ENCODE assay signal across 8 mouse cellular contexts in the genomic region with DNA sequence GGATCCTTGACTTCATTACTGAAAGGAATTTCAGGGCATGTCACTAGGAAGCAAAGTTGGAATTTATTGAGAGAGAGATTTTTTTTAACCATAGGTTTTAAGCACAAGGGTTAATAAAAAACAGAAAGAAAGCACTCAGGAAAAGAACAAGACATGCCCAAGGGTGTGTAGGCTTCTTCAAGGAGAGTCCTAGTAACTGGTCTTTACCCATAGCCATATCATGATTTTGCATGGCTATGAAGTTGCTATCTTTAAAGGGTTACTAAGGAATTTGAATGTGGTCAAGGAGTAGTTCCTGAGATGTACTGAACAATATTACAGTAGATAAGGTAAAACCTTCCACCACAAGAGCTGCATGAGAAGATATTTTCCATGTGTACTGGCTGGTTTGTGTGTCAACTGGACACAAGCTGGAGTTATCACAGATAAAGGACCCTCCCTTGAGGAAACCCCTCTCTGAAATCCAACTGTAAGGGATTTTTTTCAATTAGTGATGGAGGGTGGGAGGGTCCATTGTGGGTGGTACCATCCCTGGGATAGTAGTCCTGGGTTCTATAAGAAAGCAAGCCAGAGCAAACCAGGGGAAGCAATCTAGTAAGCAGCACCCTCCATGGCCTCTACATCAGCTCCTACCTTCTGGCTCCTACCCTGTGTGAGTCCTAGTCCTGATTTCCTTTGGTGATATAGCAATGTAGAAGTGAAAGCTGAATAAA.
DNase-seq lines count a peak whose midpoint lies in the region; ATAC-seq and TF ChIP-seq lines count a peak whose summit lies in the region.

No protein-coding gene starts in this region.

- 0 out of 2 replicates have a peak overlapping the region, but pooled peaks have one; percentile 7 for H3K4me3 ChIP-seq in E14TG2a.4 (replicated peaks; ENCODE audit: low read length)
- H3K4me3 ChIP-seq in forebrain, embryonic 16.5 days (replicated peaks; ENCODE audit: low read length), result no peak overlapping the region
- H3K4me3 ChIP-seq in liver, embryonic 12.5 days, result no peak overlapping the region

- intact Hi-C loops in heart, postnatal 14 days (cut with DNase I), result no loop called here

- no peak overlapping the region for H3K27ac ChIP-seq in forebrain, embryonic 16.5 days (ENCODE audit: low read length)
- H3K27ac ChIP-seq in liver, embryonic 12.5 days, result no peak overlapping the region

- H3K27me3 ChIP-seq in E14TG2a.4 (ENCODE audit: insufficient read depth, low read length), result no peaks in the 10 kb centered on the region
- no peaks in the 10 kb centered on the region for H3K27me3 ChIP-seq in forebrain, embryonic 16.5 days (replicated peaks; ENCODE audit: control insufficient read depth, insufficient read depth, low read length)
- no peaks in the 10 kb centered on the region for H3K27me3 ChIP-seq in liver, embryonic 12.5 days (replicated peaks)

- no peak for ATAC-seq in forebrain, embryonic 16.5 days
- ATAC-seq in liver, embryonic 12.5 days, result no peak

- no peaks in the 10 kb centered on the region for H3K36me3 ChIP-seq in E14TG2a.4 (ENCODE audit: insufficient read depth, low read length)
- H3K36me3 ChIP-seq in forebrain, embryonic 16.5 days (ENCODE audit: control insufficient read depth, insufficient read depth), result no peaks in the 10 kb centered on the region
- no peaks in the 10 kb centered on the region for H3K36me3 ChIP-seq in liver, embryonic 12.5 days

- DNase-seq in heart, adult 11 months, result peak; percentile 19
- no peak for DNase-seq in heart, postnatal 14 days
- DNase-seq in urinary bladder, adult 2 months (ENCODE audit: low spot score), result no peak
- no peak for DNase-seq in thymus, adult 18-20 months
- DNase-seq in spleen, adult 12 weeks (ENCODE audit: low spot score), result no peak

- no peak for TF ChIP-seq CTCF in E14TG2a.4 (conservative IDR thresholded peaks at IDR 0.05; ENCODE audit: low read length)

- H3K9me3 ChIP-seq in E14TG2a.4 (ENCODE audit: low read length), result peaks cover 9% of the 10 kb centered on the region
- H3K9me3 ChIP-seq in forebrain, embryonic 16.5 days (ENCODE audit: control insufficient read depth, low read length), result no peaks in the 10 kb centered on the region
- H3K9me3 ChIP-seq in liver, embryonic 12.5 days (replicated peaks), result no peaks in the 10 kb centered on the region

- H3K4me1 ChIP-seq in E14TG2a.4 (replicated peaks; ENCODE audit: low read depth, low read length), result peaks cover 34% of the 10 kb centered on the region
- H3K4me1 ChIP-seq in forebrain, embryonic 16.5 days (replicated peaks; ENCODE audit: control insufficient read depth, insufficient read depth, low read length), result peaks cover 3% of the 10 kb centered on the region
- H3K4me1 ChIP-seq in liver, embryonic 12.5 days, result no peaks in the 10 kb centered on the region

- H3K9ac ChIP-seq in forebrain, embryonic 16.5 days (replicated peaks; ENCODE audit: low read depth, low read length), result no peak overlapping the region
- no peak overlapping the region for H3K9ac ChIP-seq in liver, embryonic 12.5 days

- H3K4me2 ChIP-seq in forebrain, embryonic 16.5 days (ENCODE audit: low read length), result peak overlapping the region; percentile 45
- peak overlapping the region; percentile 35 for H3K4me2 ChIP-seq in liver, embryonic 12.5 days
